Mouse (Mus musculus) neural tube, embryonic 11.5 days (tissue): ENCODE data around the gene P2ry2. TPM values are rescaled to one million over a fixed set of nuclear protein-coding genes. Genes with fewer than 3 reads are reported as not detected.

Source experiments
- ATAC-seq: fragments of 200-750 bp; cut with Nextera tagmentation; 2 replicates; pipeline ENCODE4 v1.8.0; 2017; ENCODE audit warnings: moderate number of reproducible peaks, mild to moderate bottlenecking, moderate TSS enrichment, moderate library complexity; ENCODE audit not compliant: insufficient read depth, low FRiP score, low TSS enrichment
- DNase-seq: peaks from one replicate; pipeline ENCODE4 v3.0.0-alpha.2; 2015; ENCODE audit warnings: low spot score
- H3K27ac ChIP-seq: fragments of 300-500 bp; sonication (generic); 2 replicates; pipeline ENCODE4 v1.5.1; 2014; ENCODE audit warnings: low read depth, mild to moderate bottlenecking, low read length
- H3K27me3 ChIP-seq: fragments of 300-500 bp; sonication (generic); 2 replicates; pipeline ENCODE4 v1.6.1; 2014; ENCODE audit warnings: mild to moderate bottlenecking, low read length, mixed read lengths; ENCODE audit not compliant: control insufficient read depth, insufficient read depth
- H3K36me3 ChIP-seq: fragments of 300-500 bp; sonication (generic); 2 replicates; pipeline ENCODE4 v1.6.1; 2014; ENCODE audit warnings: mild to moderate bottlenecking, low read length, moderate library complexity, mixed read lengths; ENCODE audit not compliant: control insufficient read depth, insufficient read depth
- H3K4me1 ChIP-seq: fragments of 300-500 bp; sonication (generic); 2 replicates; pipeline ENCODE4 v1.6.1; 2014; ENCODE audit warnings: low read length, mixed read lengths; ENCODE audit not compliant: control insufficient read depth, insufficient read depth
- H3K4me2 ChIP-seq: fragments of 300-500 bp; sonication (generic); 2 replicates; pipeline ENCODE4 v1.6.1; 2014; ENCODE audit warnings: low read depth, mild to moderate bottlenecking, moderate library complexity
- H3K4me3 ChIP-seq: fragments of 300-500 bp; sonication (generic); 2 replicates; pipeline ENCODE4 v1.5.1; 2014; ENCODE audit warnings: low read depth, low read length
- H3K9ac ChIP-seq: fragments of 300-500 bp; sonication (generic); 2 replicates; pipeline ENCODE4 v1.6.1; 2014; ENCODE audit warnings: mild to moderate bottlenecking, low read length
- H3K9me3 ChIP-seq: fragments of 300-500 bp; sonication (generic); 2 replicates; pipeline ENCODE4 v1.6.1; 2016; ENCODE audit warnings: low read length; ENCODE audit not compliant: control insufficient read depth
- WGBS: fragments of 180-500 bp; shearing (Covaris S2); extraction: QIAGEN DNeasy Blood & Tissue Kit; methylation state at CpG from one replicate; pipeline ENCODE4 v1.1.7; 2014; 5-methylcytosine and 5-hydroxymethylcytosine counted together
- polyA plus RNA-seq: library from polyadenylated mRNA; unstranded; fragments of >200 nt; fragmentation: Nextera tagmentation; extraction: Ambion mirVana; gene quantifications from 2 replicates; pipeline ENCODE4 v1.2.1, GENCODE M21; 2014

Gene P2ry2
- polyA plus RNA-seq, 1 experiment from 2014 or later: 0.48 TPM

DNA sequence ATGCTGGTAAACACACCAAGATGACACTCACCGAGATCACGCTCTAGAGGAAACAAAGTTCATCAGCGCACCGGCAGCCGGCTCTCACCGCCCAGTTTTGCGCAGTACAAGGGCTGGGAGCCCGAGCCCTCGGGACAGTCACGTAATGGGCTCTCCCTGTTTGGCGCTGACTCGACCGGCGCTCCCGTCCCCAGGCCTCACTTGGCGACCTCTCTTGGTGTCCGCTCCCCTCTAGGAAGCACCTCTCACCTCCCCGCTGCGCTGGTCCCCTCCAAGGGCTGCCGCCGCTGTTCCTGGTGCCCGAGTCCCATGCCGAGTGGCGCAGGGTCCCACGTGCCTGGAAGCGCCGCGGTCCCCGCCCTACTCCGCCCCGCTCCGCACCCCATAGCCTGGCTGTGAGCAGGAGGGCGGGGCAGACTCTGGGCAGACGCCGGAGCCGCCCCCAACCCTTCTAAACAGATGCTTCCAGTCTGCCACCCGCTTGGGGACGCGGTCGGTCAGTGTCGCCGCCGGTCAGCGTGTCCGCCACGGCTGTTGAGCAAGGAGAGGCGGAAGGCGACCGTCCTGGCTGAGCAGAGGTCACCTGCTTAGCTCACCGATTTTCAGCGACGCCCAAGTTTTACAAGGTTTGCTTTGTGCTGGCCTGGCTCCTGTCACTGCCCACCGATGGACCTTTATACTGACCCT is 842 bp downstream of the P2ry2 start:
- H3K4me3 ChIP-seq: peak overlapping the region; percentile 41
- H3K4me1 ChIP-seq: peaks cover 9% of the 10 kb centered on the region; the same call in 1 of the 2 replicates
- H3K27me3 ChIP-seq: peaks cover 45% of the 10 kb centered on the region
- H3K4me2 ChIP-seq: peak overlapping the region; percentile 93
- H3K9ac ChIP-seq: peak overlapping the region; percentile 30; the same call in 1 of the 2 replicates
- under 1% methylated on average over 53 of the region's 53 CpGs for WGBS
- H3K9me3 ChIP-seq: no peaks in the 10 kb centered on the region
- peak; percentile 76 for DNase-seq
- peak; percentile 78 for ATAC-seq
- H3K27ac ChIP-seq: no peak overlapping the region
- no peaks in the 10 kb centered on the region for H3K36me3 ChIP-seq

DNA sequence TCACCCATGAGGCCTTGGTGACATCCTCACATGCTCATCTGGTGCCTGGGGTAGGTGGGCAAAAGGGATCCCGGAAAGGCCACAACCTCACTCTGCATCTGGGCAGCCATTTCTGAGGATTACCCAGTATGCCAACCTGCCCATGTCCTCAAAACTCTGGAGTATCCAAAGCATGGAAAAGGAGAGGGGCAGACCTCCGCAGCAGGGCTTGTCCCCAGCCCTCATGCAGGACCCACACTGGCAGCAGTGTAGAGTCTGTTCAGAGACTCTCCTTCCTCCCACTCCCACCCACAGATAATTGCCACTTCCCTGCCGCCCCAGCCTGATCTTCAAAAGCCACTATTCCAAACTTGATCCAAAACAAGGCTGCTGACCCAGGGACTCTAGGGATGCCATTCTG is 1.9 kb downstream of the P2ry2 start:
- 59% methylated on average over 3 of the region's 3 CpGs for WGBS
- H3K4me1 ChIP-seq: peaks cover 9% of the 10 kb centered on the region; the same call in 1 of the 2 replicates
- H3K9ac ChIP-seq: no peak overlapping the region
- no peak overlapping the region for H3K4me2 ChIP-seq
- no peaks in the 10 kb centered on the region for H3K36me3 ChIP-seq
- no peak overlapping the region for H3K4me3 ChIP-seq
- peaks cover 45% of the 10 kb centered on the region for H3K27me3 ChIP-seq
- no peak overlapping the region for H3K27ac ChIP-seq
- ATAC-seq: no peak
- no peak for DNase-seq
- H3K9me3 ChIP-seq: no peaks in the 10 kb centered on the region

- Histone ChIP-seq H3K36me3 (no peaks in the 10 kb centered on the region), H3K4me1 (no peaks in the 10 kb centered on the region), H3K4me2 (no peak overlapping the region), H3K27ac (no peak overlapping the region), H3K4me3 (no peak overlapping the region), H3K9ac (no peak overlapping the region), H3K9me3 (no peaks in the 10 kb centered on the region), H3K27me3 (peaks cover 16% of the 10 kb centered on the region)
- WGBS: 65% methylated on average over 2 of the region's 2 CpGs
- ATAC-seq (no peak), DNase-seq (no peak)
Measured at GRCm38 (mm10) chr7:101006201-101006600, 6.5 kb downstream of the P2ry2 start.

DNA sequence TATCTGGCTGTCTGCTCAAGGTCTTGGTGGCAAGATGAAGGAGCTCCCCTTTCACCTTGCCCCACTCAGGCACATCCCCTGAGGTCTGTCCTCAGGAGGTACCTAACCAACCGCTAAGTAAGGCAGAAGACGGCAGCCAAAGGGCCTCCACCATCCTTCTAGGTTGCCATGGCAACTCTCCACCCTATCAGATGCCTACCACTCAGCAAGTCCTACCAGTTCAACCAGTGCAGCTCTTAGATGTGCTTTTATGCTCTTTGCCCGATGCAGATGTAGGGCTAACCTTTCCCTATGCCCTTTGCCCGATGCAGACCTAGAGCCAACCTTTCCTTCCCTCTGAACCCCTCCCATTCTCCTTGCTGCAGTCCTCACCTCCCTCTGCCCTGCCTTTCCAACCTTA is 7.5 kb downstream of the P2ry2 start:
- H3K27me3 ChIP-seq: peaks cover 7% of the 10 kb centered on the region
- no peak overlapping the region for H3K9ac ChIP-seq
- H3K4me1 ChIP-seq: no peaks in the 10 kb centered on the region
- 64% methylated on average over 4 of the region's 4 CpGs for WGBS
- H3K9me3 ChIP-seq: no peaks in the 10 kb centered on the region
- H3K4me3 ChIP-seq: no peak overlapping the region
- no peak overlapping the region for H3K27ac ChIP-seq
- H3K36me3 ChIP-seq: no peaks in the 10 kb centered on the region
- no peak for DNase-seq
- no peak for ATAC-seq
- no peak overlapping the region for H3K4me2 ChIP-seq

- Histone ChIP-seq H3K27ac (no peak overlapping the region), H3K9ac (no peak overlapping the region), H3K4me3 (no peak overlapping the region), H3K9me3 (no peaks in the 10 kb centered on the region), H3K36me3 (no peaks in the 10 kb centered on the region), H3K27me3 (0 out of 2 replicates have a peak, but pooled peaks cover 5% of the 10 kb centered on the region), H3K4me1 (no peaks in the 10 kb centered on the region), H3K4me2 (no peak overlapping the region)
- ATAC-seq (no peak), DNase-seq (no peak)
- 70% methylated on average over 11 of the region's 11 CpGs for WGBS
Measured at GRCm38 (mm10) chr7:101003442-101004326, 9.0 kb downstream of the P2ry2 start.

DNA sequence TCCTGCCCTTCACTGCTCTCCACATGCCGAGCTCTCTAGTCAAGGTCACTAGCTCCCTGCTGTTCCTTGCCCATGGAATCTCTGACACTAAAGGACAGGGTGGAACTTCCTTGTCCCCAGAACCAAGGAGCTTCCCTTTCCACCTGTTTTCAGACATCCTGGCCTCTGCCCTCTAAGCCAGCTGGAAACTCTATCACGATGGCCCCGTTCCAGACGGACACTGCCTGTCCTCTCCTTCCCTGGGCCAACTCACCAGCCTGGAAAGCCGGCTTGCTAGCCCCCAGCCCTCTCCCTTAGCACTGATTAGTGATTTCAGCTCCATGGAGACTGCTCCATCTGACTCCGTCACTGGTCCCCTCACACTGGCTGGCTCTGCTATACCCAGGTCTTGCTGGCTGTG is 10.4 kb downstream of the P2ry2 start:
- H3K27me3 ChIP-seq: no peaks in the 10 kb centered on the region
- H3K4me3 ChIP-seq: no peak overlapping the region
- no peaks in the 10 kb centered on the region for H3K4me1 ChIP-seq
- H3K4me2 ChIP-seq: no peak overlapping the region
- ATAC-seq (no peak), DNase-seq (no peak)
- no peaks in the 10 kb centered on the region for H3K9me3 ChIP-seq
- H3K27ac ChIP-seq: no peak overlapping the region
- H3K9ac ChIP-seq: no peak overlapping the region
- WGBS: 68% methylated on average over 6 of the region's 6 CpGs
- no peaks in the 10 kb centered on the region for H3K36me3 ChIP-seq

DNA sequence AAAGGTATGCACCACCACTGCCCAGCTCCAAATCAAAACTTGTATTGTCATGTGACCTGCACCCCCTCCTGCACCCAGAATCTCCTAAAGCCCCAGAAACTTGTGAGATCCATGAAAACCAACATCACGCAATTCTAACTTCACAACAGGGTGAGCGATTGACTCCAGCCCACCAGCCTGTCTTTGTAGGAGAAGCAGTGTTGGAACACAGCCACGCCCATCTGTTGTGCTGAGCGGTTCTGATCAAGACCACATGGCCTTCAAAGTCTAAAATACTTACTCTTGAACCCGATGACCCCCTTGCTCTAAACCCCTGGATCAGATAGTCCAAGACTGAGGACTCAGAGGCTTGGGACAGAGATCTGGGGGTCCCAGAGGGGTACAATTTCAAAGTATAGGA is 13.0 kb downstream of the P2ry2 start:
- ATAC-seq: no peak

DNA sequence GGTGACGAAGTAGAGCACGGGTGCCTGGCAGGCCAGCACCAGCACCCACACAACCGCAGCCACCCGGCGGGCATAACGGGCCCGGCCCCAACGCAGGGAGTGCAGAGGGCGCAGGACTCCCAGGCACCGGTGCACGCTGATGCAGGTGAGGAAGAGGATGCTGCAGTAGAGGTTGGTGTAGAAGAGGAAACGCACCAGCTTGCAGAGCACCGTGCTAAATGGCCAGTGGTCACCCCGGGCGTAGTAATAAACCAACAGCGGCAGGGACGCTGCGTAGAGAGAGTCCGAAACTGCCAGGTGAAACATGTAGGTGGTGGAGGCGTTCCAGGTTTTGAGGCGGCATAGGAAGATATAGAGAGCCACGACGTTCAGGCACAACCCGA is 14.1 kb downstream of the P2ry2 start:
- WGBS: 90% methylated on average over 24 of the region's 24 CpGs
- Histone ChIP-seq H3K27ac (no peak overlapping the region), H3K4me2 (no peak overlapping the region), H3K36me3 (no peaks in the 10 kb centered on the region), H3K4me3 (no peak overlapping the region), H3K9me3 (no peaks in the 10 kb centered on the region), H3K27me3 (no peaks in the 10 kb centered on the region), H3K9ac (no peak overlapping the region), H3K4me1 (no peaks in the 10 kb centered on the region)
- ATAC-seq (no peak), DNase-seq (no peak)

More for the DNA sequence above, 13.0 kb downstream of the P2ry2 start:
- H3K9ac ChIP-seq: no peak overlapping the region
- H3K4me2 ChIP-seq: no peak overlapping the region
- no peaks in the 10 kb centered on the region for H3K27me3 ChIP-seq
- no peak for DNase-seq
- no peak overlapping the region for H3K4me3 ChIP-seq
- H3K27ac ChIP-seq: no peak overlapping the region
- no peaks in the 10 kb centered on the region for H3K4me1 ChIP-seq
- WGBS: 86% methylated on average over 5 of the region's 5 CpGs
- H3K36me3 ChIP-seq: no peaks in the 10 kb centered on the region
- H3K9me3 ChIP-seq: no peaks in the 10 kb centered on the region
